Mouse (Mus musculus): ENCODE data around the gene Cacna1d.

Cacna1d gene

GRCm38 (mm10) chr14:30459891-30460523 is 31.2 kb downstream of the Cacna1d start:
- in situ Hi-C loops (cut with MboI; ENCODE audit: unreplicated experiment in 2 of 2): loop anchor here (5.0 kb wide), 2 partner anchors 323 to 328 kb away; no protein-coding TSS in a partner anchor

GRCm38 (mm10) chr14:30458820-30459219 is 32.4 kb downstream of the Cacna1d start:
- in situ Hi-C loops (cut with MboI; ENCODE audit: unreplicated experiment in 2 of 2): loop anchor here (5.0 kb wide), 2 partner anchors 322 to 327 kb away; no protein-coding TSS in a partner anchor

GRCm38 (mm10) chr14:30457897-30458296 is 33.4 kb downstream of the Cacna1d start:
- in situ Hi-C loops (cut with MboI; ENCODE audit: unreplicated experiment in 2 of 2): loop anchor here (5.0 kb wide), 2 partner anchors 321 to 326 kb away; no protein-coding TSS in a partner anchor

- in situ Hi-C loops (cut with MboI; ENCODE audit: unreplicated experiment in 2 of 2): loop anchor here (5.0 kb wide), 2 partner anchors 320 to 325 kb away; no protein-coding TSS in a partner anchor
These were observed 33.8 kb downstream of the Cacna1d start for GRCm38 (mm10) chr14:30457436-30457835.

GRCm38 (mm10) chr14:30455801-30456595 is 35.3 kb downstream of the Cacna1d start:
- in situ Hi-C loops (cut with MboI; ENCODE audit: unreplicated experiment in 2 of 2): loop anchor here (5.0 kb wide), 2 partner anchors 319 to 324 kb away; no protein-coding TSS in a partner anchor

- in situ Hi-C loops (cut with MboI; ENCODE audit: unreplicated experiment in 2 of 2): no loop called here
These were observed 51.3 kb downstream of the Cacna1d start for GRCm38 (mm10) chr14:30439915-30440314.

GRCm38 (mm10) chr14:30435316-30435715 is 55.9 kb downstream of the Cacna1d start:
- in situ Hi-C loops (cut with MboI; ENCODE audit: unreplicated experiment in 2 of 2): no loop called here

GRCm38 (mm10) chr14:30430446-30430845 is 60.8 kb downstream of the Cacna1d start:
- in situ Hi-C loops (cut with MboI; ENCODE audit: unreplicated experiment in 2 of 2): no loop called here

GRCm38 (mm10) chr14:30430026-30430425 is 61.2 kb downstream of the Cacna1d start:
- in situ Hi-C loops (cut with MboI; ENCODE audit: unreplicated experiment in 2 of 2): no loop called here

GRCm38 (mm10) chr14:30429606-30430005 is 61.6 kb downstream of the Cacna1d start:
- in situ Hi-C loops (cut with MboI; ENCODE audit: unreplicated experiment in 2 of 2): no loop called here

- in situ Hi-C loops (cut with MboI; ENCODE audit: unreplicated experiment in 2 of 2): no loop called here
These were observed 62.5 kb downstream of the Cacna1d start for GRCm38 (mm10) chr14:30428757-30429156.

GRCm38 (mm10) chr14:30425876-30426275 is 65.4 kb downstream of the Cacna1d start:
- in situ Hi-C loops (cut with MboI; ENCODE audit: unreplicated experiment in 2 of 2): no loop called here

GRCm38 (mm10) chr14:30425175-30425574 is 66.1 kb downstream of the Cacna1d start:
- in situ Hi-C loops (cut with MboI; ENCODE audit: unreplicated experiment in 2 of 2): no loop called here

- in situ Hi-C loops (cut with MboI; ENCODE audit: unreplicated experiment in 2 of 2): no loop called here
These were observed 66.6 kb downstream of the Cacna1d start for GRCm38 (mm10) chr14:30424638-30425037.

GRCm38 (mm10) chr14:30422376-30423140 is 68.7 kb downstream of the Cacna1d start:
- in situ Hi-C loops (cut with MboI; ENCODE audit: unreplicated experiment in 2 of 2): no loop called here

GRCm38 (mm10) chr14:30419458-30419857 is 71.8 kb downstream of the Cacna1d start:
- in situ Hi-C loops (cut with MboI; ENCODE audit: unreplicated experiment in 2 of 2): no loop called here

- in situ Hi-C loops (cut with MboI; ENCODE audit: unreplicated experiment in 2 of 2): no loop called here
These were observed 72.2 kb downstream of the Cacna1d start for GRCm38 (mm10) chr14:30419046-30419445.

- in situ Hi-C loops (cut with MboI; ENCODE audit: unreplicated experiment in 2 of 2): no loop called here
These were observed 75.4 kb downstream of the Cacna1d start for GRCm38 (mm10) chr14:30415830-30416229.

GRCm38 (mm10) chr14:30414131-30414530 is 77.1 kb downstream of the Cacna1d start:
- in situ Hi-C loops (cut with MboI; ENCODE audit: unreplicated experiment in 2 of 2): no loop called here

GRCm38 (mm10) chr14:30409331-30409730 is 81.9 kb downstream of the Cacna1d start:
- in situ Hi-C loops (cut with MboI; ENCODE audit: unreplicated experiment in 2 of 2): no loop called here

Data from v-Abl transformed pro-B cells (cell line).